Mouse (Mus musculus): ENCODE measurements at regions not wholly inside any gene's neighbourhood (a gene's known extent, or its start where the extent isn't known, plus 50 kb on each side); places are given as distances from the start of the nearest gene placed in this dataset.

- DNase-seq = no peak
Observed at GRCm38 (mm10) chr3:68758609-68759008, 68.2 kb downstream of the Il12a start.

GRCm38 (mm10) chr3:68759375-68759774 is 68.9 kb downstream of the Il12a start:
- DNase-seq = peak; percentile 61

GRCm38 (mm10) chr3:68760806-68761205 is 70.4 kb downstream of the Il12a start:
- DNase-seq = no peak

GRCm38 (mm10) chr3:68761242-68761625 is 70.8 kb downstream of the Il12a start:
- DNase-seq = no peak

GRCm38 (mm10) chr3:68761626-68762331 is 71.3 kb downstream of the Il12a start:
- DNase-seq = peak; percentile 52

- no peak for DNase-seq
Observed at GRCm38 (mm10) chr3:68762988-68763387, 72.5 kb downstream of the Il12a start.

- DNase-seq = no peak
Observed at GRCm38 (mm10) chr3:68764336-68764735, 73.9 kb downstream of the Il12a start.

- DNase-seq = peak; percentile 66
Observed at GRCm38 (mm10) chr3:68764917-68765598, 74.6 kb downstream of the Il12a start.

GRCm38 (mm10) chr3:68771579-68771978 is 81.1 kb downstream of the Il12a start:
- no peak for DNase-seq

- DNase-seq = no peak
Observed at GRCm38 (mm10) chr3:68777801-68778200, 87.4 kb downstream of the Il12a start.

GRCm38 (mm10) chr3:68778354-68779040 is 88.1 kb downstream of the Il12a start:
- no peak for DNase-seq

GRCm38 (mm10) chr3:68780843-68781242 is 88.5 kb upstream of the 1110032F04Rik start:
- peak; percentile 63 for DNase-seq

GRCm38 (mm10) chr3:68781466-68781865 is 87.9 kb upstream of the 1110032F04Rik start:
- DNase-seq = no peak

- no peak for DNase-seq
Observed at GRCm38 (mm10) chr3:68782363-68782762, 87.0 kb upstream of the 1110032F04Rik start.

GRCm38 (mm10) chr3:68783666-68784416 is 85.5 kb upstream of the 1110032F04Rik start:
- no peak for DNase-seq

- DNase-seq = no peak
Observed at GRCm38 (mm10) chr3:68786771-68787170, 82.6 kb upstream of the 1110032F04Rik start.

- DNase-seq = no peak
Observed at GRCm38 (mm10) chr3:68787385-68788175, 81.8 kb upstream of the 1110032F04Rik start.

- peak; percentile 46 for DNase-seq
Observed at GRCm38 (mm10) chr3:68789491-68789890, 79.9 kb upstream of the 1110032F04Rik start.

GRCm38 (mm10) chr3:68790466-68790865 is 78.9 kb upstream of the 1110032F04Rik start:
- DNase-seq = no peak

- no peak for DNase-seq
Observed at GRCm38 (mm10) chr3:68792883-68793282, 76.5 kb upstream of the 1110032F04Rik start.

- no peak for DNase-seq
Observed at GRCm38 (mm10) chr3:68793923-68794322, 75.5 kb upstream of the 1110032F04Rik start.

- DNase-seq = no peak
Observed at GRCm38 (mm10) chr3:68794380-68795014, 74.9 kb upstream of the 1110032F04Rik start.

Measured in kidney, postnatal 14 days (tissue).